Mouse (Mus musculus) embryonic facial prominence, embryonic 12.5 days (tissue): ENCODE results near the gene Adarb2. TPM values are rescaled to one million over a fixed set of nuclear protein-coding genes. Genes with fewer than 3 reads are reported as not detected.

Source experiments
- ATAC-seq: fragments of 200-750 bp; cut with Nextera tagmentation; 2 replicates; pipeline ENCODE4 v1.8.0; 2017; ENCODE audit not compliant: insufficient number of reproducible peaks, insufficient read depth, low FRiP score, low TSS enrichment
- H3K27ac ChIP-seq: fragments of 300-500 bp; sonication (generic); 2 replicates; pipeline ENCODE4 v1.5.1; 2016; ENCODE audit warnings: mild to moderate bottlenecking
- H3K27me3 ChIP-seq: fragments of 300-500 bp; sonication (generic); 2 replicates; pipeline ENCODE4 v1.6.1; 2016; ENCODE audit warnings: mild to moderate bottlenecking, moderate library complexity
- H3K36me3 ChIP-seq: fragments of 300-500 bp; sonication (generic); 2 replicates; pipeline ENCODE4 v1.6.1; 2016; ENCODE audit warnings: mild to moderate bottlenecking
- H3K4me1 ChIP-seq: fragments of 300-500 bp; sonication (generic); 2 replicates; pipeline ENCODE4 v1.6.1; 2016
- H3K4me2 ChIP-seq: fragments of 300-500 bp; sonication (generic); replicated peaks from 2 replicates; pipeline ENCODE4 v1.6.1; 2016; ENCODE audit warnings: mild to moderate bottlenecking, moderate library complexity
- H3K4me3 ChIP-seq: fragments of 300-500 bp; sonication (generic); 2 replicates; pipeline ENCODE4 v1.5.1; 2016; ENCODE audit warnings: mild to moderate bottlenecking
- H3K9ac ChIP-seq: fragments of 300-500 bp; sonication (generic); 2 replicates; pipeline ENCODE4 v1.6.1; 2016; ENCODE audit warnings: mild to moderate bottlenecking, moderate library complexity
- H3K9me3 ChIP-seq: fragments of 300-500 bp; sonication (generic); 2 replicates; pipeline ENCODE4 v1.6.1; 2016; ENCODE audit warnings: mild to moderate bottlenecking, moderate library complexity
- WGBS: fragments of 180-500 bp; shearing (Covaris S2); methylation state at CpG from one replicate; pipeline ENCODE4 v1.1.7; 2016; 5-methylcytosine and 5-hydroxymethylcytosine counted together
- polyA plus RNA-seq: library from polyadenylated mRNA; unstranded; fragments of >200 nt; fragmentation: Nextera tagmentation; extraction: Ambion mirVana; gene quantifications from 2 replicates; pipeline ENCODE4 v1.2.1, GENCODE M21; 2016

Adarb2 gene
- polyA plus RNA-seq, 1 experiment from 2014 or later, result 3.4 TPM

DNA sequence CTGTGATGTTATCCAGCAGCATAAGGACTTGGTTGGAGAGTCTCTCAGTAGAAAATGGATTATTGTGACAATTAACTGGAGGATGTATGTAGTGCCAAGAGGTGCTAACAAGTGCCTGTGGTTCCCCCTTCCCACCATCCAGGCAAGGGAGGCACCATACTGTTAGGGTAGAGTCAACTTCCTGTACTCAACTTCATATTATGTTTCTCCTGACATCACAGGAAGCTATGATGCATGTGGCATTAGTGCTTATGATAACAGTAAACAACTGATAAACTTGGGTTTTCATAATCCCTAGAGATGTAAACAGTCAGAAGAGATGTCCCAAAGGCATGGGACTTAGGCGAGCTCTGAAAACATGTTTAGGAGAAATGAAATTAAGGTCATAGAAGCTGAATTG is 414.0 kb downstream of the Adarb2 start:
- ATAC-seq, result no peak
- H3K9me3 ChIP-seq, result no peaks in the 10 kb centered on the region
- H3K4me3 ChIP-seq, result no peak overlapping the region
- WGBS, result 80% methylated on average over 1 of the region's 1 CpGs
- no peak overlapping the region for H3K27ac ChIP-seq
- no peak overlapping the region for H3K9ac ChIP-seq
- no peak overlapping the region for H3K4me2 ChIP-seq
- H3K36me3 ChIP-seq, result no peaks in the 10 kb centered on the region
- H3K27me3 ChIP-seq, result no peaks in the 10 kb centered on the region
- no peaks in the 10 kb centered on the region for H3K4me1 ChIP-seq

GRCm38 (mm10) chr13:8622263-8622662 is 419.6 kb downstream of the Adarb2 start:
- Histone ChIP-seq H3K27ac (no peak overlapping the region), H3K9me3 (no peaks in the 10 kb centered on the region), H3K9ac (no peak overlapping the region), H3K36me3 (no peaks in the 10 kb centered on the region), H3K4me3 (no peak overlapping the region), H3K4me2 (no peak overlapping the region), H3K27me3 (no peaks in the 10 kb centered on the region), H3K4me1 (no peaks in the 10 kb centered on the region)
- WGBS, result 76% methylated on average over 2 of the region's 2 CpGs
- no peak for ATAC-seq

DNA sequence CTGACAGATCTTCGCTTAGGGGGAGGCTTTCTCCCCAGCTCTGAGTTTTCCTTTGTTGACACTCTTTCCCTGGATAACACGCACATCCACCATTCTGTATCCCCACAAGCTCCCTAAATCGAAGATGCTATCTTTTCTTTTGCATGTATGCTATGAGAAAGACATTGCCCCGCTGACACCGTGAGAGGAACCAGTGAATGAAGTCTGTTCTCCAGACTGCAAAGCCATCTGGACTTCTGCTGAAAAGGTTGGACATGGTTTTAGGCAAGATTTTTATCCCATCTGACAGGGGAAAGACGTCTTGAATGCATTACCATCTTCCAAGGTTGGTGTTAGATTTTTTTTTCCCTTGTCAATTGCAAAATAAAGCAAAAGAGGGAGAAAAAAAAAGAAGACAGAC is 426.9 kb downstream of the Adarb2 start:
- ATAC-seq, result no peak
- Histone ChIP-seq H3K27ac (no peak overlapping the region), H3K27me3 (no peaks in the 10 kb centered on the region), H3K9ac (no peak overlapping the region), H3K4me1 (no peaks in the 10 kb centered on the region), H3K4me3 (no peak overlapping the region), H3K9me3 (no peaks in the 10 kb centered on the region), H3K36me3 (no peaks in the 10 kb centered on the region), H3K4me2 (no peak overlapping the region)
- WGBS, result 72% methylated on average over 6 of the region's 6 CpGs

DNA sequence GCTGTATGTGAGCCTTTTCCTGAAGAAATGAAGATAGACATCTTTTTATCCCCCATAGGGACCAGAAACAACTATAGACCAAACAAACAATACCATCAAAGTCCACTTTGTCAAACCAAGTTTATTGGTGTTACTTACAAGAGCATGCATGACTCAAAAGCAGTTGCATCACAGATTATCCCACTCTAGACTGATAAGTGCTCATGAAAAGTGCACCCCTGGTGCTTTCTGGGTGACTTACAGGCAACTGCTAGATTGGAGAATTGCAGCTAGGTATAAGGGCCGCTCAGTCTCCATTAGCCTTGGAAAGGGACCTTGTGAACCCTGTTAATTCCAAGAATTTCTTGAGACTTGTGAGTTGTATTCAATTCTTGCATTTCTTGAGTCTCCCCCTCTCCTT is 429.0 kb downstream of the Adarb2 start:
- WGBS, result 89% methylated on average over 1 of the region's 1 CpGs
- H3K36me3 ChIP-seq, result no peaks in the 10 kb centered on the region
- no peaks in the 10 kb centered on the region for H3K9me3 ChIP-seq
- no peaks in the 10 kb centered on the region for H3K27me3 ChIP-seq
- no peak overlapping the region for H3K27ac ChIP-seq
- no peaks in the 10 kb centered on the region for H3K4me1 ChIP-seq
- H3K9ac ChIP-seq, result no peak overlapping the region
- ATAC-seq, result no peak
- no peak overlapping the region for H3K4me2 ChIP-seq
- H3K4me3 ChIP-seq, result no peak overlapping the region

GRCm38 (mm10) chr13:8632072-8632471 is 429.4 kb downstream of the Adarb2 start:
- H3K27me3 ChIP-seq, result no peaks in the 10 kb centered on the region
- no peaks in the 10 kb centered on the region for H3K36me3 ChIP-seq
- H3K9me3 ChIP-seq, result no peaks in the 10 kb centered on the region
- no peak for ATAC-seq
- H3K4me2 ChIP-seq, result no peak overlapping the region
- no peaks in the 10 kb centered on the region for H3K4me1 ChIP-seq
- no peak overlapping the region for H3K9ac ChIP-seq
- no peak overlapping the region for H3K27ac ChIP-seq
- H3K4me3 ChIP-seq, result no peak overlapping the region
- WGBS, result 65% methylated on average over 5 of the region's 5 CpGs

DNA sequence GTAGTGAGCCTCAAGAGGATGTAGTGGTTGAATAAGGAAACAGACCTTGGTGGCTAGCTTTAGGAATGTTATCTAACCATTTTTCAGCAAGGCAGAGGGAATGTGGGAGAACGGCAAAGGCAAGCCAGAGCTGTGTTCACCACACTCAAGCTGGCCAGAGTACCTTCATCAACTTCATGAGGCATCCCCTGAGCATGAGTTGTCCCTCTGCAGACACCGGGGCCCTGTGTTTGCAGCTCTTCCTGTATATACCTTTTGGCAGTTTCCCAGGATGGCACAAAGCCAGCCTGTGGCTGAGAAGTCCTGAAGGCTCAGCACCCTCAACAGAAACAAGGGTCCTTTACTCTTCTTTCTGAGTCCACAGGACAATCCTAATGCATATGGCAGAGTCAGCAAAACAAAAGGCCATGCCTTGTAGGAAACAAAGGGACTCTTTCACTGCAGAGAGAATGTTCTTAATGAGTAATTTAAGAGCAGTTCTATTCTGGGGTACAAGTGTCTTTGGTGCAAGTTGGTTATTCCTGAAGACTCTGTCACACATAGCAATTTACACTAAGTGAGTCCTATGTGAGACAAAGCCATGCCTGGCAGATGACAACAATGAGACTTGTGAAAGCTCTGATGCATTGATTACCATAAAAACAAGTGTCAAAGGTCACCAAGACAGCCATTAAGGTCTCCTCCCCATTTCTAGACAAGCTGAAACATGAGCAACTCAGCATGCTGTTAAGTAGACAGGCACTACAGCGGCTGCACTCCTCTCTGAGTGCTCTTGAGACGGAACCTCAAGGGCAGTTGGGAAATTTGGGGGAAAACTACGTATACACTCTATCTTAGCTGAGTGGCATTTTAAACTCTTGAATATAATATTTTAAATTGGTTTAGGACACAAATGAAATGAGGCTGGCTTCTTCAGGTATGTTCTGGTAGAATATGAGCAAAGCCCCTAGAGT is 431.0 kb downstream of the Adarb2 start:
- Histone ChIP-seq H3K4me3 (no peak overlapping the region), H3K4me1 (no peaks in the 10 kb centered on the region), H3K4me2 (no peak overlapping the region), H3K9me3 (no peaks in the 10 kb centered on the region), H3K36me3 (no peaks in the 10 kb centered on the region), H3K27ac (no peak overlapping the region), H3K27me3 (no peaks in the 10 kb centered on the region), H3K9ac (no peak overlapping the region)
- ATAC-seq, result no peak
- 53% methylated on average over 5 of the region's 5 CpGs for WGBS

DNA sequence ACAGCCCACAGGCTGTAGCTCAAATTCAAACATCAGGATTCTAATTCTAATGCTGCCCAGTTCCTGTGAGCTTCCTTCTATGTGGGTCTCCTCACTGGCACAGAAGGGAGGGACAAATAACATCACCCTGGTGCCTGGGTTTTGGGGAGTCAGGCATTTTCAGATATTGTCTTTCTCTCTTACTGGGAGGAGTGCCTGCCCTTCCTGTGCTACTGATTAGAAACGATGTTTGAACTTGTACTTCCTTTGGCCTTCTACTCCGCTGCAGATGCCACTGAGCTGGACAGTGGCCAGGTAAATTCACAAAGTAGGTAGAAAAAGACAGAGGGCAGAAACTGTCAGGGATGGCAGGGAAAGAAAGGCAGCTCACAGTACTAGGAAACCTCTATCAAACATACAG is 439.4 kb downstream of the Adarb2 start:
- ATAC-seq, result no peak
- no peaks in the 10 kb centered on the region for H3K36me3 ChIP-seq
- no peak overlapping the region for H3K4me2 ChIP-seq
- no peak overlapping the region for H3K4me3 ChIP-seq
- H3K9me3 ChIP-seq, result no peaks in the 10 kb centered on the region
- WGBS, result 67% methylated on average over 2 of the region's 2 CpGs
- no peaks in the 10 kb centered on the region for H3K27me3 ChIP-seq
- no peak overlapping the region for H3K27ac ChIP-seq
- no peak overlapping the region for H3K9ac ChIP-seq
- H3K4me1 ChIP-seq, result no peaks in the 10 kb centered on the region

GRCm38 (mm10) chr13:8643920-8644319 is 441.3 kb downstream of the Adarb2 start:
- H3K9ac ChIP-seq, result no peak overlapping the region
- ATAC-seq, result no peak
- no peak overlapping the region for H3K27ac ChIP-seq
- no peaks in the 10 kb centered on the region for H3K27me3 ChIP-seq
- WGBS, result 71% methylated on average over 3 of the region's 3 CpGs
- no peak overlapping the region for H3K4me2 ChIP-seq
- no peaks in the 10 kb centered on the region for H3K9me3 ChIP-seq
- no peak overlapping the region for H3K4me3 ChIP-seq
- H3K4me1 ChIP-seq, result no peaks in the 10 kb centered on the region
- H3K36me3 ChIP-seq, result no peaks in the 10 kb centered on the region

GRCm38 (mm10) chr13:8644805-8645679 is 442.4 kb downstream of the Adarb2 start:
- no peaks in the 10 kb centered on the region for H3K36me3 ChIP-seq
- H3K9ac ChIP-seq, result no peak overlapping the region
- no peak for ATAC-seq
- H3K4me3 ChIP-seq, result no peak overlapping the region
- no peak overlapping the region for H3K27ac ChIP-seq
- 81% methylated on average over 9 of the region's 9 CpGs for WGBS
- no peaks in the 10 kb centered on the region for H3K9me3 ChIP-seq
- H3K4me2 ChIP-seq, result no peak overlapping the region
- H3K4me1 ChIP-seq, result no peaks in the 10 kb centered on the region
- no peaks in the 10 kb centered on the region for H3K27me3 ChIP-seq

DNA sequence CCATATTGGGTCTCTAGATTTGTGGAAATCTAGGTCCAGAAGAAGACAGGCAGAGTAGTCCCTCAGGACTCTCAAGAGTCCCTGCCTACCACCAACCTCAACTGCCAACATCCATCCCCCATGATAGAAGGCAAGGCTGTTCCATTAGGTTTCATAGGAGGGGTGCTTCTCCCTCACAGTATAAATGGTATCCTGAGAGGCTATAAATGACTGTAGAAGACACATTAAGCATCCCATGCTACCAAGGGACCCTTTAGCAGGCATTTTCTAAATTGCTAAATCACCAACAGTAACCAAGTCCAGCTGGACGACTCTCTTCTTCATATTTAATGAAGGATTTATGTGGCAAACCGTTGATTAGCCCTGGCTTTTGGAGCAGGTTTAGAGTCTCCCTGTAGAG is 446.6 kb downstream of the Adarb2 start:
- Histone ChIP-seq H3K4me2 (no peak overlapping the region), H3K36me3 (no peaks in the 10 kb centered on the region), H3K27ac (no peak overlapping the region), H3K9me3 (no peaks in the 10 kb centered on the region), H3K4me1 (no peaks in the 10 kb centered on the region), H3K27me3 (no peaks in the 10 kb centered on the region), H3K9ac (no peak overlapping the region), H3K4me3 (no peak overlapping the region)
- no peak for ATAC-seq
- WGBS, result 81% methylated on average over 2 of the region's 2 CpGs

- H3K4me3 ChIP-seq, result no peak overlapping the region
- no peak overlapping the region for H3K4me2 ChIP-seq
- H3K9ac ChIP-seq, result no peak overlapping the region
- no peaks in the 10 kb centered on the region for H3K9me3 ChIP-seq
- H3K36me3 ChIP-seq, result no peaks in the 10 kb centered on the region
- no peaks in the 10 kb centered on the region for H3K27me3 ChIP-seq
- H3K27ac ChIP-seq, result no peak overlapping the region
- no peaks in the 10 kb centered on the region for H3K4me1 ChIP-seq
- no peak for ATAC-seq
- WGBS, result 77% methylated on average over 9 of the region's 9 CpGs
These were observed 462.1 kb downstream of the Adarb2 start for GRCm38 (mm10) chr13:8664615-8665240.
